Mouse (Mus musculus) CH12.LX (cell line): Measurements from ENCODE around the gene Syt9. TPM values are rescaled to one million over a fixed set of nuclear protein-coding genes. Genes with fewer than 3 reads are reported as not detected.

Experiments
- DNase-seq: peaks from one replicate; pipeline ENCODE4 v3.0.0-alpha.2; 2013; ENCODE audit errors: extremely low read depth
- H3K27ac ChIP-seq: 2 replicates; pipeline ENCODE4 v1.5.1; 2012; ENCODE audit warnings: low read depth, mild to moderate bottlenecking, control low read depth, moderate library complexity; ENCODE audit not compliant: insufficient read depth
- H3K27me3 ChIP-seq: replicated peaks from 2 replicates; pipeline ENCODE3; 2012; ENCODE audit warnings: inconsistent platforms
- H3K36me3 ChIP-seq, 2 experiments: replicated peaks in 1 of 2; 2 replicates each; pipeline versions ENCODE3 to v1.6.1; 2012; ENCODE audit warnings: inconsistent platforms in 1 of 2, low read length in 1 of 2, mild to moderate bottlenecking in 1 of 2, mixed read lengths in 1 of 2, moderate library complexity in 1 of 2; ENCODE audit not compliant: control insufficient read depth in 1 of 2, insufficient read depth in 1 of 2
- H3K4me1 ChIP-seq, 2 experiments: 2 replicates each; pipeline ENCODE4 v1.6.1; 2012; ENCODE audit warnings: inconsistent platforms in 1 of 2, moderate library complexity in 1 of 2; ENCODE audit not compliant: insufficient read depth in 2 of 2, control insufficient read depth in 1 of 2
- H3K4me2 ChIP-seq: 2 replicates; pipeline ENCODE4 v1.6.1; 2012; ENCODE audit warnings: low read depth, mild to moderate bottlenecking, control low read depth; ENCODE audit not compliant: poor library complexity, insufficient read depth, severe bottlenecking
- H3K4me3 ChIP-seq, 3 experiments: fragments of 150-350 bp in 1 of 3; sonication (generic) in 1 of 3; replicated peaks in 1 of 3; 2 replicates each; pipeline versions ENCODE3 to v1.5.1; 2011 to 2012; ENCODE audit warnings: low read depth in 2 of 3, low read length in 2 of 3, mild to moderate bottlenecking in 2 of 3, moderate library complexity in 2 of 3, control low read depth in 1 of 3, improper control_type of control experiment in 1 of 3, inconsistent platforms in 1 of 3, mixed read lengths in 1 of 3; ENCODE audit not compliant: poor library complexity in 1 of 3
- H3K79me2 ChIP-seq: replicated peaks from 2 replicates; pipeline ENCODE4 v1.6.1; 2012; ENCODE audit warnings: mild to moderate bottlenecking, moderate library complexity; ENCODE audit not compliant: control insufficient read depth, poor library complexity, insufficient read depth, severe bottlenecking; ENCODE audit errors: extremely low read depth
- H3K9ac ChIP-seq: 2 replicates; pipeline ENCODE4 v1.6.1; 2012; ENCODE audit warnings: low read depth, mild to moderate bottlenecking, control low read depth, moderate library complexity; ENCODE audit not compliant: insufficient read depth
- H3K9me3 ChIP-seq: replicated peaks from 2 replicates; pipeline ENCODE3; 2012; ENCODE audit warnings: low read length, inconsistent platforms, mixed read lengths
- BHLHE40 ChIP-seq: IDR thresholded peaks from 2 replicates; pipeline ENCODE4 v1.6.1; 2011; ENCODE audit warnings: mild to moderate bottlenecking, low read depth, low read length, improper control_type of control experiment
- CHD1 ChIP-seq: IDR thresholded peaks from 2 replicates; pipeline ENCODE4 v1.6.1; 2012; ENCODE audit warnings: low read depth, low read length, improper control_type of control experiment, inconsistent platforms
- CTCF ChIP-seq, 2 experiments: IDR thresholded peaks in 1 of 2; conservative IDR thresholded peaks in 1 of 2; 2 replicates each; pipeline ENCODE4 v1.5.1; 2011 to 2012; ENCODE audit warnings: low read depth in 2 of 2, low read length in 2 of 2, improper control_type of control experiment in 1 of 2, inconsistent platforms in 1 of 2, mild to moderate bottlenecking in 1 of 2, moderate library complexity in 1 of 2
- E2F4 ChIP-seq: IDR thresholded peaks from 2 replicates; pipeline ENCODE4 v1.6.1; 2011; ENCODE audit warnings: low read depth, low read length, improper control_type of control experiment; ENCODE audit not compliant: insufficient replicate concordance
- ELF1 ChIP-seq: IDR thresholded peaks from 2 replicates; pipeline ENCODE4 v1.6.1; 2014; ENCODE audit warnings: low read depth, mild to moderate bottlenecking, inconsistent platforms, low read length, improper control_type of control experiment
- GABPA ChIP-seq: IDR thresholded peaks from 2 replicates; pipeline ENCODE4 v1.6.1; 2012; ENCODE audit warnings: low read depth, low read length, improper control_type of control experiment, inconsistent platforms; ENCODE audit not compliant: insufficient replicate concordance
- HCFC1 ChIP-seq: IDR thresholded peaks from 2 replicates; pipeline ENCODE4 v1.6.1; 2012; ENCODE audit warnings: low read depth, mild to moderate bottlenecking, inconsistent platforms, low read length, improper control_type of control experiment
- IRF4 ChIP-seq: IDR thresholded peaks from 2 replicates; pipeline ENCODE4 v1.6.1; 2014; ENCODE audit warnings: low read depth, mild to moderate bottlenecking, inconsistent platforms, low read length, improper control_type of control experiment
- JUN ChIP-seq: IDR thresholded peaks from 2 replicates; pipeline ENCODE4 v1.6.1; 2011; ENCODE audit warnings: low read depth, mild to moderate bottlenecking, low read length, improper control_type of control experiment, moderate library complexity; ENCODE audit not compliant: insufficient read depth
- JUND ChIP-seq: conservative IDR thresholded peaks from 2 replicates; pipeline ENCODE4 v1.6.1; 2011; ENCODE audit warnings: low read depth, low read length, improper control_type of control experiment
- MAFK ChIP-seq: IDR thresholded peaks from 2 replicates; pipeline ENCODE4 v1.6.1; 2011; ENCODE audit warnings: low read length, improper control_type of control experiment; ENCODE audit not compliant: insufficient replicate concordance
- MAX ChIP-seq: IDR thresholded peaks from 2 replicates; pipeline ENCODE4 v1.6.1; 2011; ENCODE audit warnings: low read length, improper control_type of control experiment
- MAZ ChIP-seq: IDR thresholded peaks from 2 replicates; pipeline ENCODE4 v1.6.1; 2012; ENCODE audit warnings: low read depth, mild to moderate bottlenecking, inconsistent platforms, low read length, improper control_type of control experiment, moderate library complexity
- MEF2A ChIP-seq: IDR thresholded peaks from 2 replicates; pipeline ENCODE4 v1.6.1; 2014; ENCODE audit warnings: low read depth, mild to moderate bottlenecking, inconsistent platforms, low read length, improper control_type of control experiment, borderline replicate concordance
- MXI1 ChIP-seq: IDR thresholded peaks from 2 replicates; pipeline ENCODE4 v1.6.1; 2011; ENCODE audit warnings: mild to moderate bottlenecking, low read depth, low read length, improper control_type of control experiment
- MYC ChIP-seq: IDR thresholded peaks from 2 replicates; pipeline ENCODE4 v1.6.1; 2011; ENCODE audit warnings: low read depth, mild to moderate bottlenecking, improper control_type of control experiment, low read length
- NELFE ChIP-seq: IDR thresholded peaks from 2 replicates; pipeline ENCODE4 v1.6.1; 2011; ENCODE audit warnings: low read depth, low read length, improper control_type of control experiment
- PAX5 ChIP-seq: IDR thresholded peaks from 2 replicates; pipeline ENCODE4 v1.6.1; 2012; ENCODE audit warnings: low read length, inconsistent platforms, mixed read lengths
- POLR2A ChIP-seq: IDR thresholded peaks from 2 replicates; pipeline ENCODE4 v1.6.1; 2011; ENCODE audit warnings: low read depth, mild to moderate bottlenecking, improper control_type of control experiment, low read length
- POLR2AphosphoS2 ChIP-seq: IDR thresholded peaks from 2 replicates; pipeline ENCODE4 v1.6.1; 2011; ENCODE audit warnings: low read depth, low read length, improper control_type of control experiment
- TCF12 ChIP-seq: IDR thresholded peaks from 2 replicates; pipeline ENCODE4 v1.6.1; 2014; ENCODE audit warnings: low read depth, mild to moderate bottlenecking, inconsistent platforms, low read length, improper control_type of control experiment
- USF1 ChIP-seq: IDR thresholded peaks from 2 replicates; pipeline ENCODE4 v1.6.1; 2014; ENCODE audit warnings: low read depth, mild to moderate bottlenecking, inconsistent platforms, low read length, improper control_type of control experiment
- ZKSCAN1 ChIP-seq: IDR thresholded peaks from 2 replicates; pipeline ENCODE4 v1.6.1; 2012; ENCODE audit warnings: low read depth, inconsistent platforms, low read length, improper control_type of control experiment, borderline replicate concordance
- ZNF384 ChIP-seq: IDR thresholded peaks from 2 replicates; pipeline ENCODE4 v1.6.1; 2012; ENCODE audit warnings: low read depth, low read length, improper control_type of control experiment, inconsistent platforms
- dilution Hi-C: fragments of 300-500 bp; cut with MboI; formaldehyde crosslinking; loops from 2 replicates; pipeline ENCODE4 v1.14.3; 2020; ENCODE audit warnings: low sequenced_read_pairs; ENCODE audit not compliant: extremely low pct_unique_long_range_greater_than_20kb, extremely low pct_ligation_motif_present
- in situ Hi-C: fragments of 300-500 bp; cut with MboI; formaldehyde crosslinking; loops from 3 replicates; pipeline ENCODE4 v1.14.3; 2019; ENCODE audit warnings: low sequenced_read_pairs, low pct_ligation_motif_present, low pct_unique_long_range_greater_than_20kb, mixed read lengths
- polyA plus RNA-seq: library from polyadenylated mRNA; unstranded; fragments of >175 nt; gene quantifications from 2 replicates; pipeline ENCODE4 v1.2.1, GENCODE M21; 2012; ENCODE audit warnings: low read depth; ENCODE audit not compliant: insufficient read length
- total RNA-seq, 2 experiments: library from RNA; depleted of rRNA; stranded (reverse); fragments of 300-350 nt in 1 of 2; fragments of >200 nt in 1 of 2; gene quantifications; 2 replicates each; pipeline ENCODE4 v1.2.3; 2012 to 2014

The Syt9 gene
- total and polyA plus RNA-seq, 3 experiments = not detected

DNA sequence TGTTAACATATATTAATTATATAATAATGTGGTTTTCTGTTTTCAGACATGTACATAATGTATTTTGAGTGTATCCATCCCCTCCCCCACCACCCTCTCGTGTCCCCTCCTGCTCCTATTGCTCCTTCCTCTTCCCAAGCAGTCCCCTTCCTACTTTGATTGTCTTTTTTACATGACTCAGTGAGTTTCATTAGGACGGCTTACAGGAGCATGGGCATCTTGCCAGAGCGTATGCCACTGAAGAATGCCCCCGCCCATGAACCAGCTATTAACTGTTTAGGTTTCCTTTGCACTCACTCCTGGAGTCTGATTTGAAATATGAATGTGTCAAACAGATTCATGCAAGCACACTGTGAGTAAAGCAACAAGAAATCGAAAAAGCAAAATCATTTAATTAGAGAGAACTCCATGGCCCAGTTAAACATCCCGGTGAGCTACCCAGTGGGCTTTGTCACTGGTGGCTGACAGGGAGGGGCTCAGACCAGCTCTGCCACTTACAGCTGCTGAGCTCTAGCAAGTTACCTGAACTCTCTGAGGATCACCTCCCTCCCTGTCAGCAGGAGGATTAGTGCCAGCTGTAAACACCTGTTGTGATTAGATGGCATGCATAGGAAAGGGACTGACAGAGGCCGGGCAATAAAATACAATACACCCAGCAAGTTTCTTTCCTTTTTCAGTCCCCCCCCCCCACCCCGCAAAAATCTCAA, 146.3 kb downstream of the Syt9 start:
- H3K36me3 ChIP-seq = no peaks in the 10 kb centered on the region
- H3K4me3 ChIP-seq = no peak overlapping the region
- dilution Hi-C loops = no loop called here
- H3K27ac ChIP-seq = no peak overlapping the region
- no peak overlapping the region for H3K4me2 ChIP-seq
- in situ Hi-C loops = no loop called here
- no peaks in the 10 kb centered on the region for H3K79me2 ChIP-seq
- no peaks in the 10 kb centered on the region for H3K27me3 ChIP-seq
- no peaks in the 10 kb centered on the region for H3K4me1 ChIP-seq
- no peak overlapping the region for H3K9ac ChIP-seq
- H3K9me3 ChIP-seq = no peaks in the 10 kb centered on the region
- TF ChIP-seq TCF12 (no peak), JUND (no peak), MAZ (no peak), MAX (no peak), MEF2A (no peak), USF1 (no peak), ZKSCAN1 (no peak), ELF1 (no peak), PAX5 (no peak), IRF4 (no peak), NELFE (no peak), GABPA (no peak), POLR2A (no peak), MYC (no peak), MAFK (no peak), CTCF (conservative IDR thresholded peaks at IDR 0.05 in 1 of 2, IDR thresholded peaks at IDR 0.05 in 1 of 2; ENCODE audit: low read depth in 2 of 2, low read length in 2 of 2) (no peak), ZNF384 (no peak), CHD1 (no peak), HCFC1 (no peak)
- TF ChIP-seq, all 38 proteins: peak for 0
- no peak for DNase-seq

DNA sequence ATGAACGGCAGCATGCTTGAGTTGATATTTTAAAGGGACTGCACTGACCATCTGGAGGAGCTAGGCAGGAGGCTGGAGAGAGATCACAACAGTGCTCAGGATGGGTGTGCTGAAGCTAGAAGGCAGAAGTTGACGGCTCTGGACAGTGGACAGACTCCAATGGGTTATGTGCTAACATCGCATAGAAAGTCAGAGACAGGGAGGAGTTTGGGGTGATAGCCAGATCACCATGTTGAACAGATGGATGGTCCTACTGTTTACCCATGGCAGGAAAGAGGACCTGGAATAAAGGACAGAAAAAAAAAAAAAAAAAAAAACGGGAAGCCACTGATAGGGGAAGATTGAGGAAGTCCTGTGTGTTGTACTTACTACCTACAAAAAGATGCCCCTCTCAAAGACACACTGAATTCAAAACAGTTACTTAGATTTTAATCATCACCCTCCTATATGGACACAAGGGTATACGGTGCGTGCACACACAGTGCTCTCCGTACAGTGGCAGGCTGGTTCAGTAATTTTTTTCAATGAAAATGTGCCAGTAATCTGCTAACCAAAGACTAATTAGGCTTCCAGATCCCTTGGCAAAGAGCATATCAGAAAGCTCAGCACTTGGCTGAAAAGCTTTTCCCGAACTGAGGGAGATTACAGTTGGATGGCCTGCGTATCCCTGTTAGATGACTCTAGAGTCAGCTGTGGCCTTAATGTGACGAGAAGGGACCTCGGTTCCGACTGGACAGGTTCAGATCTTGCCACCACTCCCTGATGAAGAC, 148.9 kb downstream of the Syt9 start:
- DNase-seq = no peak
- dilution Hi-C loops = no loop called here
- no peaks in the 10 kb centered on the region for H3K27me3 ChIP-seq

More for the DNA sequence above, 148.9 kb downstream of the Syt9 start:
- no peaks in the 10 kb centered on the region for H3K9me3 ChIP-seq
- no peak overlapping the region for H3K27ac ChIP-seq
- no peaks in the 10 kb centered on the region for H3K79me2 ChIP-seq
- no peak overlapping the region for H3K9ac ChIP-seq
- in situ Hi-C loops = no loop called here
- no peak overlapping the region for H3K4me3 ChIP-seq
- no peaks in the 10 kb centered on the region for H3K36me3 ChIP-seq
- TF ChIP-seq POLR2AphosphoS2 (no peak), JUN (no peak), IRF4 (no peak), BHLHE40 (no peak), ZNF384 (no peak), MXI1 (no peak), MEF2A (no peak), E2F4 (no peak)
- H3K4me1 ChIP-seq = no peaks in the 10 kb centered on the region
- no peak overlapping the region for H3K4me2 ChIP-seq
